Mouse (Mus musculus) erythroblast, embryonic 14.5 days (primary cell): ENCODE results near the gene Shld1. TPM values are rescaled to one million over a fixed set of nuclear protein-coding genes. Genes with fewer than 3 reads are reported as not detected.

Experiments
- H3K27me3 ChIP-seq: 2 replicates; pipeline ENCODE4 v1.6.1; 2012; ENCODE audit warnings: inconsistent platforms; ENCODE audit not compliant: control insufficient read depth
- H3K36me3 ChIP-seq: 2 replicates; pipeline ENCODE4 v1.6.1; 2012; ENCODE audit warnings: mild to moderate bottlenecking, inconsistent platforms; ENCODE audit not compliant: control insufficient read depth
- H3K4me1 ChIP-seq: 2 replicates; pipeline ENCODE4 v1.6.1; 2012; ENCODE audit warnings: inconsistent platforms; ENCODE audit not compliant: control insufficient read depth
- H3K4me3 ChIP-seq: replicated peaks from 2 replicates; pipeline ENCODE3; 2012; ENCODE audit warnings: moderate library complexity, mild to moderate bottlenecking, inconsistent platforms
- H3K9me3 ChIP-seq: 2 replicates; pipeline ENCODE4 v1.6.1; 2012; ENCODE audit warnings: low read length, inconsistent platforms, mixed read lengths; ENCODE audit not compliant: control insufficient read depth
- GATA1 ChIP-seq: IDR thresholded peaks from 2 replicates; pipeline ENCODE4 v1.6.1; 2012; ENCODE audit warnings: low read length, inconsistent platforms, mixed read lengths
- TAL1 ChIP-seq: IDR thresholded peaks from 3 replicates; pipeline ENCODE4 v1.6.1; 2012; ENCODE audit warnings: low read length, inconsistent platforms, mixed read lengths
- polyA plus RNA-seq: library from polyadenylated mRNA; stranded (reverse); fragments of >175 nt; gene quantifications from 2 replicates; pipeline ENCODE4 v1.2.3, GENCODE M21; 2012

The Shld1 gene
- polyA plus RNA-seq, 1 experiment: 0.12 TPM

GRCm38 (mm10) chr2:132716901-132717536 is 30.3 kb downstream of the Shld1 start:
- H3K27me3 ChIP-seq: no peaks in the 10 kb centered on the region
- H3K4me1 ChIP-seq: no peaks in the 10 kb centered on the region; the same call in 1 of the 2 replicates
- no peaks in the 10 kb centered on the region for H3K9me3 ChIP-seq
- H3K36me3 ChIP-seq: no peaks in the 10 kb centered on the region
- H3K4me3 ChIP-seq: no peak overlapping the region
- no peak for TF ChIP-seq TAL1
- TF ChIP-seq GATA1: no peak

- Histone ChIP-seq H3K36me3 (no peaks in the 10 kb centered on the region), H3K4me1 (no peaks in the 10 kb centered on the region; the same call in 1 of the 2 replicates)
- no peak for TF ChIP-seq GATA1
- TF ChIP-seq TAL1: no peak
Observed at GRCm38 (mm10) chr2:132717537-132717912, 30.8 kb downstream of the Shld1 start.

DNA sequence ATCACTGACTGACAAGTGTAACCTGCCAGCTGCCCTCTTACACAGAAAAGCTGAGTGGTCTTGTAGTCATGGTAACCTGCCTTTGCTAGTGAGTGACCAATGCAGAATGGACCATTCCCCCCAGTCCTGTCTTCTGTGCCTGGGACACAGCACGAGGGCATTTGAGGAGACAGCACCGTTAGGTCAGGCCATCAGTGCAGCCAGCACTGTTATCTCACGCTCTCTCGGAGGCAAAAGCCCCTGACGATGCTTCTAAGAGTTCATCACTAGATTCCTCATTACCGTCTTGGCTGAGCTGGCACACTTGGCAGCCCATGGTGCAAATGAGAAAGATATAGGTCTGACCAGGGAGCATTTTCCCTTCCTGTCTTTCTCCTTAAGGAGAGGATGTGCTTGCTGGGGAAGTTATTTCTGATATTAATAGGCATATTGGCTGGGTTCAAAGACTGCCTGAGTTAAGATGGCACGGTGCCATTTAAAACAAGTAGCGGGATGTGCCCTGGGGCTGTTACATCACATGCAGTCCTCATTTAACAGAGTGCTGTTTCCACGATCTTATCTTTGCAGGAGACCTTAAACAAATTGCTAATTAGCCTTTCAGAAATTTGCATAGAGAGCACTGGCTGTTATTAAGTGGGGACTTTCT is 34.3 kb downstream of the Shld1 start:
- no peak overlapping the region for H3K4me3 ChIP-seq
- H3K9me3 ChIP-seq: no peaks in the 10 kb centered on the region
- TF ChIP-seq TAL1 (no peak), GATA1 (no peak)
- H3K36me3 ChIP-seq: no peaks in the 10 kb centered on the region
- no peaks in the 10 kb centered on the region; the same call in 1 of the 2 replicates for H3K4me1 ChIP-seq
- H3K27me3 ChIP-seq: no peaks in the 10 kb centered on the region

More at GRCm38 (mm10) chr2:132717537-132717912, 30.8 kb downstream of the Shld1 start:
- Histone ChIP-seq H3K27me3 (no peaks in the 10 kb centered on the region), H3K4me3 (no peak overlapping the region), H3K9me3 (no peaks in the 10 kb centered on the region)

GRCm38 (mm10) chr2:132721844-132722243 is 35.1 kb downstream of the Shld1 start:
- Histone ChIP-seq H3K36me3 (no peaks in the 10 kb centered on the region), H3K27me3 (no peaks in the 10 kb centered on the region), H3K4me1 (no peaks in the 10 kb centered on the region), H3K9me3 (no peaks in the 10 kb centered on the region), H3K4me3 (no peak overlapping the region)
- no peak for TF ChIP-seq TAL1
- TF ChIP-seq GATA1: no peak

DNA sequence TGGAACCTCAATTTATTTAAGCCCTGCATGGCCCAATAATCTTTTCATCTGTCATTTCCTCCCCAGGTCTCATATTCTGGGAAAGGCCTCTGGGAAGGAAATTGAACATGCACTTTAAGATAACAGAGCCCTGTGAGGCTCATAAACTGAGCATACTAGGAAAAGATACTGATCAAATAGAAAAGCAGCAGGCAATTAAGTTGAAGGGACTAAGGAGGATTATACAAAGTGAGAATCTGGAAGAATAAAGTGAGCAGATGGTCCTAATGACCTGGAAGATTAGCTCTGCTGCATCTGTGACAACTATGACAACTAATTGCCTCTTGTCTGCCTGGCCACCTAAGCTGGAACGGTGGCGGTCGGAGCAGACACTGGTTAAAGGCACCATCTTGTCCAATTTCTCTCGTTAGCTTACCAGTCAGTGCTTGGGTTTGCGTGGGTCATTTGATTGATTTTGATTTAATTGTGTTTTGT is 37.3 kb downstream of the Shld1 start:
- Histone ChIP-seq H3K27me3 (no peaks in the 10 kb centered on the region), H3K36me3 (no peaks in the 10 kb centered on the region), H3K4me1 (no peaks in the 10 kb centered on the region), H3K9me3 (peaks cover 3% of the 10 kb centered on the region; the same call in 1 of the 2 replicates), H3K4me3 (no peak overlapping the region)
- TF ChIP-seq TAL1 (no peak), GATA1 (no peak)

GRCm38 (mm10) chr2:132724561-132724960 is 37.8 kb downstream of the Shld1 start:
- TF ChIP-seq GATA1 (no peak), TAL1 (no peak)
- Histone ChIP-seq H3K27me3 (no peaks in the 10 kb centered on the region), H3K36me3 (no peaks in the 10 kb centered on the region), H3K9me3 (peaks cover 3% of the 10 kb centered on the region; the same call in 1 of the 2 replicates), H3K4me3 (no peak overlapping the region), H3K4me1 (no peaks in the 10 kb centered on the region)

- no peaks in the 10 kb centered on the region for H3K4me1 ChIP-seq
- TF ChIP-seq GATA1 (no peak), TAL1 (no peak)
- H3K9me3 ChIP-seq: peaks cover 3% of the 10 kb centered on the region; the same call in 1 of the 2 replicates
- no peak overlapping the region for H3K4me3 ChIP-seq
- no peaks in the 10 kb centered on the region for H3K27me3 ChIP-seq
- H3K36me3 ChIP-seq: no peaks in the 10 kb centered on the region
Observed at GRCm38 (mm10) chr2:132725376-132725905, 38.7 kb downstream of the Shld1 start.

DNA sequence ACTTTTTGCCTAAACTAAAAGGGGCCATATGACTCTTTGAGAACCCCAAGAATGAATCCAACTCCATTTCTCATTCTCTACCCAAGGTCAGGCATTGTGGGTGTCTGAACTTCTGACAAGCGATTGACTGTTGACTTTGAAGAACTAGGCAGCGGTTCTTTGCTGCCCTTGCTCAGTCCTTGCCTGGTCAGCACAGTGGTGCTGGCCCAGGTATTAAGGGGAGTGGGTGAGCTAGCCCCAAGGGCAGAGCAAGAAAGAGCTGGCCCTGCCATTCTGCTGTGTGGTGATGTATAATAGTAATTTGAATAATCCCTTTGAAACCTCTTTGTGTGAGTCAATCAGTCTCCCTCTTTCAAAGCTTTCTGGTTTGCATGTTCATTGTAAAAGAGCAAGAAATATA is 39.4 kb downstream of the Shld1 start:
- no peaks in the 10 kb centered on the region for H3K27me3 ChIP-seq
- no peaks in the 10 kb centered on the region for H3K4me1 ChIP-seq
- TF ChIP-seq GATA1: no peak
- TF ChIP-seq TAL1: no peak
- H3K9me3 ChIP-seq: peaks cover 3% of the 10 kb centered on the region; the same call in 1 of the 2 replicates
- H3K36me3 ChIP-seq: no peaks in the 10 kb centered on the region
- no peak overlapping the region for H3K4me3 ChIP-seq

DNA sequence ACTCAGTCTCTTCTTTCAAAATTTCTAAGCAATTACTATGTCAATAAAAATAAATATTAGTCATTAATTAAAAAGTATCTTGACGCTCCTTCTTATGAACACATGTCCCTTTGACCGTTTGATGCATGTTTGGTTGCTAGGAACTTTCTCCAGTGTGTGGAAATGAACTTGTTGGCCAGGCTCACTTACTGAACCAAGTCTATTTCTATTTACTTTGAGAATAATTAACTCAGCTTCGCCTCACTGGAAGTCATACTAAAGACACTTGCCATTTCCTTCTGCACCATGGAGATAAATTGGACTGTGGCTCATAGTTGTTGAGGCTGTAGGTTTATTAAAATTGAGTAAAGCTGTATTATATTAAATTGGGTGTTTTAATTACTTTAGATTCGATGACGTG is 46.2 kb downstream of the Shld1 start:
- Histone ChIP-seq H3K9me3 (peaks cover 3% of the 10 kb centered on the region; the same call in 1 of the 2 replicates), H3K4me1 (no peaks in the 10 kb centered on the region), H3K27me3 (no peaks in the 10 kb centered on the region), H3K4me3 (no peak overlapping the region), H3K36me3 (no peaks in the 10 kb centered on the region)
- no peak for TF ChIP-seq TAL1
- TF ChIP-seq GATA1: no peak
